Mouse (Mus musculus): Measurements from ENCODE around the gene Gm32742. TPM values are rescaled to one million over a fixed set of nuclear protein-coding genes. Genes with fewer than 3 reads are reported as not detected.
A peak's percentile ranks its signal among the peaks of the same experiment; 100 is the strongest.

The Gm32742 gene
- not detected in 2 replicates for polyA plus RNA-seq (2015; fragmentation: Nextera tagmentation; extraction: Ambion mirVana)

DNA sequence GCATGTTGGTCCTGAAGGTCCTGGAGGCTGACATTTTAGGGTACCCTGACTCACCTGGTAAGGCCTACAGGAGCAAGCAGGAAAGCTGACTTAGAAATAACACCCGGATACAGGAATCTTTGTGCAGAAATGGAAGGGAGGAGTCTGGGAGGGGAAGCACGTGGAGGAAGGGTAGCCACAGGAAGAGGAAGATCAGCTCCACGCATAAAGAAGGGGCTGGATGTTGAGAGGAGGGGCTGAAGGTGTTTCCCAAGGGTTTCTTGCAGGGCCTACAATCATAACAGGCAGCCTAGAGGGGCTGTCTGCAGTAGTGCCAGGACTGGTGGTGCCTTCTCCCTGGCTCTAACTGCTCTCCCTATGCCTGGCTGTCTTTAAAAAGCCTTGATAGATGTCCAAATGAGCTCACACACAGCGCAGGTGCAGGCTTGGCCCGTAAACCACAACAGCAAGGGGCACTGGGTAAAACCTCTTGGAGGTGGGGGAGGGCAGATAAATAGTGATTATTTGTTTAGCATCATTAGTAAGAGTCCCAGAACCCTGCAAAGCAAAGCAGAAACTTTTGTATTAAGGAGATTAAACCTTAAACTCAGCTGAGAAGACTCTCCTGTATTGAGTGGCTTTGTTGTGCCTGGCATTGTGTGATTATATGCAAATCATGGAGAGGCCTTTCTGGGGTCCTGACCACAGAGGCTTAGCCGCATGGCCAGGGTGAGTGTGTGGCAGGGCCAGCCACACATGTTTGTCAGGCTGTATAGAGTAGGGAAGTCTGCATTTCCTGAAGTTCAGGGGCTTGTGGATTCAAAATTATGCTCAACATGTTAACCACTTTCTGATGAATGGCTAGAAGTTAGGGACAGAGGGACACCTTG lies at the start of gene Gm32742:
TSS of gene Gm32742 (minus strand) at position 206 of the 869 bp plus-strand sequence.
- no peak within 1 kb of the TSS for H3K27ac ChIP-seq
- no peaks in the 10 kb centered on the region for H3K36me3 ChIP-seq (ENCODE audit: insufficient read depth, low read length)
- TF ChIP-seq CTCF (IDR thresholded peaks at IDR 0.05; ENCODE audit: low read depth) = no peak
- peaks cover 1% of the 10 kb centered on the region; the same call in 1 of the 2 replicates for H3K27me3 ChIP-seq (ENCODE audit: insufficient read depth, low read length)
- H3K4me1 ChIP-seq (replicated peaks; ENCODE audit: insufficient read depth, low read length) = no peaks in the 10 kb centered on the region
- ATAC-seq (replicated peaks; ENCODE audit: low FRiP score, low read depth) (no peak), DNase-seq (ENCODE audit: low spot score) (no peak)
- 40% methylated on average over 6 of the region's 6 CpGs for WGBS
- H3K4me3 ChIP-seq (replicated peaks; ENCODE audit: low read depth, low read length) = no peak within 1 kb of the TSS
- no peaks in the 10 kb centered on the region for H3K9me3 ChIP-seq (replicated peaks; ENCODE audit: low read length)
- no peak within 1 kb of the TSS for H3K4me2 ChIP-seq (ENCODE audit: low read length)
- no peak within 1 kb of the TSS for H3K9ac ChIP-seq (ENCODE audit: low read depth, low read length)

DNA sequence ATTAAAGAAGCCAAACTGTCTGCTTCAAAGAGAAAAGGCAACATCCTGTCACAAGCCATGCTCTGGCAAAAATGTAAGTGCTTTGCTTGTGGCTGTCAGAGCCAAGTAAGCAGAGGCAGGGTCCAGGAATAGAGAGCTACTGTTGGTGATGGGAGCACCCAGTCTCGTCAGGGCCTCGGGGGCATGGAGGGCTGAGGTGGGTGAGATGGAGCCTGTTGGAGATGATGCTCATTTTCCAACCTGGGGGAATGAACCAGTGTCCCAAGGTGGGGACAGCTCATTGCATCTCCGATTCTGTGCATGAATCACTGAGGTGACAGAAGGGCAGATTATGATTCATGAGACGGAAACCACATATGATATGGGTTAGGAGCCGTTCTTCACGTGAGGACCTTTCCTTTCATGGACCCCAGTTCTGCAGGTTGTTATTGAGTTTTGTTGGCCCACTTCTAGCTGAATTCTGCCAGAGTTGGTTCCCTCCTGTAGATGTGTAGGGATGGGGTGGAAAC lies 48.5 kb upstream of the Gm32742 start:
- Histone ChIP-seq H3K27me3 (ENCODE audit: insufficient read depth, low read length) (no peaks in the 10 kb centered on the region), H3K9me3 (replicated peaks; ENCODE audit: low read length) (no peaks in the 10 kb centered on the region), H3K9ac (ENCODE audit: low read depth, low read length) (no peak overlapping the region), H3K4me3 (replicated peaks; ENCODE audit: low read depth, low read length) (no peak overlapping the region), H3K4me2 (ENCODE audit: low read length) (no peak overlapping the region), H3K36me3 (ENCODE audit: insufficient read depth, low read length) (no peaks in the 10 kb centered on the region), H3K27ac (no peak overlapping the region), H3K4me1 (replicated peaks; ENCODE audit: insufficient read depth, low read length) (no peaks in the 10 kb centered on the region)
- no peak for ATAC-seq (replicated peaks; ENCODE audit: low FRiP score, low read depth)
- no peak for DNase-seq (ENCODE audit: low spot score)
- TF ChIP-seq CTCF (IDR thresholded peaks at IDR 0.05; ENCODE audit: low read depth) = no peak
- 82% methylated on average over 6 of the region's 6 CpGs for WGBS

DNA sequence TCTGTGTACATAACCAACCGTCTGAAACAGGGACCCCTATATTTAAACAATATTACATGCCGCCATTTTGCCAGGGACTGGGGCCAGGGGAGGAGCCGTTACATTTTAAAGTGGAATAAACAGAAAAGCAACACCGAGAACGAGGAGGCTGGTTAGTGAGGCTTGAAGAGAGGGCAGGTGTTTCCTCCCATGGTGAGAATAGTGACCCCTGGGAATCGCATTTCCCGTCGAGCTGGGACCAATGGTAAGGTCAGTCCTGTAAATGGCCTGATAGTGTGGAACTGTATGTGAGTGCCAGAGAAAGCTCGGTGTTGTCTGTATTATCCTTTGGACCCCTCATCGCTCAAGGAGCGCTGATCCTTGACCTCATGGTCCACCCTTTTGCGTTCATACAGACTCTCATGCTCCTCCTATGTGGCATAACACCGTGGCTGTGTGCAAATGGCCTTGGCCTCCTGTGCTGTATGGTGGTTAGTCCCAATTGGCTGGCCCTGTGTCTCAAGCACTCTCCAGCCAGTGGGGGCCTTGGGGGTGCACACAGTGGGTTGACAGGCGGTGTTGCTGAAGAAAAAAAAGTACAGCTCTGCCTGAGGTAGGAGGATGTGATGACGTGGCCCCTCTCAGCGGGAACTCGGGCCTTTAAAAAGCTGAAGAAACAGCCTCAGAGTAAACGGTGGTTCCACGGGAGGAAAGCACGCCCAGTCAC lies 47.9 kb upstream of the Gm32742 start, which contains the start of gene Pou2af1:
TSS of gene Pou2af1 (plus strand) at position 686 of the 706 bp plus-strand sequence.
- DNase-seq (ENCODE audit: low spot score) (no peak), ATAC-seq (replicated peaks; ENCODE audit: low FRiP score, low read depth) (no peak)
- Histone ChIP-seq H3K27ac (no peak within 1 kb of the TSS), H3K4me3 (replicated peaks; ENCODE audit: low read depth, low read length) (no peak within 1 kb of the TSS), H3K4me2 (ENCODE audit: low read length) (no peak within 1 kb of the TSS), H3K4me1 (replicated peaks; ENCODE audit: insufficient read depth, low read length) (no peaks in the 10 kb centered on the region), H3K9ac (ENCODE audit: low read depth, low read length) (no peak within 1 kb of the TSS), H3K9me3 (replicated peaks; ENCODE audit: low read length) (no peaks in the 10 kb centered on the region), H3K27me3 (ENCODE audit: insufficient read depth, low read length) (no peaks in the 10 kb centered on the region), H3K36me3 (ENCODE audit: insufficient read depth, low read length) (no peaks in the 10 kb centered on the region)
- WGBS = 58% methylated on average over 20 of the region's 20 CpGs
- TF ChIP-seq CTCF (IDR thresholded peaks at IDR 0.05; ENCODE audit: low read depth) = no peak

DNA sequence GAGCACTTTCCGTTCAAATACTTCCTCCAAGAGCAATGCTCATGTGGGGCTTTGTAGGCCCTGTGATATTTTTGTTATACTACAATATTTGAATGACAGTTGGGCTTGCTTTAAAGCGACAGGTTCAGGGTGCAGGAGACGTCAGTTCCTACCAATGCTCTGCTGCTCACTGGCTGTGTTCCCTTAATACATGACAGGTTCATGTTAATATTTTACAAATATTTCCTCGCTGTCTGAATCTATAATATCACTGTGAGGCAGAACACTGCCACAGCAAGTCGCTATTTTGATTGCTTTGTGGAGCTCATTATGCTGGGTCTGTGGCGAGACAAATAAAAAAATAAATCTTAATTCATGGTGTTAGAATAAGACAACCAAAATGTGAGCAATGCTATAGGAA lies 45.9 kb upstream of the Gm32742 start:
- no peaks in the 10 kb centered on the region for H3K9me3 ChIP-seq (replicated peaks; ENCODE audit: low read length)
- H3K36me3 ChIP-seq (ENCODE audit: insufficient read depth, low read length) = no peaks in the 10 kb centered on the region
- no peak for TF ChIP-seq CTCF (IDR thresholded peaks at IDR 0.05; ENCODE audit: low read depth)
- ATAC-seq (replicated peaks; ENCODE audit: low FRiP score, low read depth) = no peak
- H3K27me3 ChIP-seq (ENCODE audit: insufficient read depth, low read length) = no peaks in the 10 kb centered on the region
- H3K4me1 ChIP-seq (replicated peaks; ENCODE audit: insufficient read depth, low read length) = no peaks in the 10 kb centered on the region
- H3K4me2 ChIP-seq (ENCODE audit: low read length) = no peak overlapping the region
- H3K27ac ChIP-seq = no peak overlapping the region
- WGBS = 47% methylated on average over 6 of the region's 6 CpGs
- DNase-seq (ENCODE audit: low spot score) = peak; percentile 7
- H3K9ac ChIP-seq (ENCODE audit: low read depth, low read length) = no peak overlapping the region
- no peak overlapping the region for H3K4me3 ChIP-seq (replicated peaks; ENCODE audit: low read depth, low read length)

DNA sequence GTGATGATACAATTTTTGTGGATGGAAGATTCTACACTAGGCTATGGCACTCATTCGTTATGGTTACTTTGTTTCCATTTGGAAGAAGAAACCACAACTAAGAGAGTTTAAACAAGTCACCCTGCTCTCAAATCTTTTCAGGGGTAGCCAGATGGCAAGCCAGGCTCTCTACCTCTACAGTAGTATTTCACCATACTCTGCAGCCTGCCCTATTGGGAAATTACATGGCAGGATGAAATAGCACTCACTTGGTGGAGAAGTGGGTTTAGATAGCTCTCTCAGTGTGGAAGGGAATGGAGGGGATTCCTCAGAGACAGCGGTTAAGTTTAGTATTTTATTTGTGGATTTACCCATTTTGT lies 43.6 kb upstream of the Gm32742 start:
- Histone ChIP-seq H3K4me2 (ENCODE audit: low read length) (no peak overlapping the region), H3K9me3 (replicated peaks; ENCODE audit: low read length) (no peaks in the 10 kb centered on the region), H3K36me3 (ENCODE audit: insufficient read depth, low read length) (no peaks in the 10 kb centered on the region), H3K9ac (ENCODE audit: low read depth, low read length) (no peak overlapping the region), H3K4me3 (replicated peaks; ENCODE audit: low read depth, low read length) (no peak overlapping the region), H3K27me3 (ENCODE audit: insufficient read depth, low read length) (no peaks in the 10 kb centered on the region), H3K27ac (no peak overlapping the region), H3K4me1 (replicated peaks; ENCODE audit: insufficient read depth, low read length) (no peaks in the 10 kb centered on the region)
- TF ChIP-seq CTCF (IDR thresholded peaks at IDR 0.05; ENCODE audit: low read depth) = no peak
- WGBS = 88% methylated on average over 2 of the region's 2 CpGs
- no peak for ATAC-seq (replicated peaks; ENCODE audit: low FRiP score, low read depth)
- DNase-seq (ENCODE audit: low spot score) = no peak

DNA sequence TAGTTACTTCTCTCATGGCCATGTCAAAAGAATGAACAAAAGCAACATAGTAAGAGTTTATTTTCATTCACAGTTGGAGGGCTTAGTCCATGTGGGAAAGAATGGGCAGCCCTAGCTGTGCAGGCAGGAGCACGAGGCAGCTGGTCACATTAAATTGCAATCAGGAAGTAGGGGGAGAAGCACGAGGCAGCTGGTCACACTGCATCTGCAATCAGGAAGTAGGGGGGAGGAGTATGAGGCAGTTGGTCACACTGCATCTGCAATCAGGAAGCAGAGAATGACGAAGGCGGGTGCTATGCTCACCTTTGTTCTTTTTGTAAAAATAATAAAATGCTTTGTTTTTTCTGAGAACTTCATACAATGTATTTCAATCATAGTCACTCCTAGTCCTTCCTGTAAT lies 29.5 kb upstream of the Gm32742 start:
- WGBS = 77% methylated on average over 4 of the region's 4 CpGs
- no peak for TF ChIP-seq CTCF (IDR thresholded peaks at IDR 0.05; ENCODE audit: low read depth)
- H3K4me3 ChIP-seq (replicated peaks; ENCODE audit: low read depth, low read length) = no peak overlapping the region

More for the DNA sequence above, 29.5 kb upstream of the Gm32742 start:
- Histone ChIP-seq H3K27ac (no peak overlapping the region), H3K4me2 (ENCODE audit: low read length) (no peak overlapping the region), H3K4me1 (replicated peaks; ENCODE audit: insufficient read depth, low read length) (no peaks in the 10 kb centered on the region), H3K27me3 (ENCODE audit: insufficient read depth, low read length) (no peaks in the 10 kb centered on the region), H3K9me3 (replicated peaks; ENCODE audit: low read length) (no peaks in the 10 kb centered on the region), H3K9ac (ENCODE audit: low read depth, low read length) (no peak overlapping the region), H3K36me3 (ENCODE audit: insufficient read depth, low read length) (no peaks in the 10 kb centered on the region)
- ATAC-seq (replicated peaks; ENCODE audit: low FRiP score, low read depth) (no peak), DNase-seq (ENCODE audit: low spot score) (no peak)

Measured in kidney, postnatal 0 days (tissue).